11 mouse cellular contexts compared by ENCODE assay signal in the genomic region with DNA sequence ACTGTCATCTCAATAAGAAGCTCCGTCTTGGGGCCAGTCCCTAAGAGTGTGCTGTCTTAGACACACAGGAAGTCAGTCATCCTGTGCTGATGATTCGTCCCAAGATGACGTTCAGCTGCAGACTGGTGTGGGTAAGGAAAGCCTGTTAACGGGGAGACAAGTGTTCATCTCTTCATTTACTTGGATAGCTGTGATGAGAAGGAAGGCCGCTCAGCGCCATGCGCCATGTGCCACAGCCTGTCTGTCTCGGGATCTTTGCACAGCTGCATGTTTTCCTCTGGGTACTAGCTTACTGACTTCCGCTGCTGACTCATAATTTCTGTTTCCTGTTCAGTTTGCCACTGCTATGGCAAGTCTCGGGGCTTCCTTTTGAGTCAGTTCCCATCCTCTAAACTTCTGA. TPM values are rescaled to one million over a fixed set of nuclear protein-coding genes. Genes with fewer than 3 reads are reported as not detected.
DNase-seq lines count a peak whose midpoint lies in the region; ATAC-seq and TF ChIP-seq lines count a peak whose summit lies in the region.
"Had no signal": no experiment of that assay in that cellular context is flagged by ENCODE, and none has a peak within 500 bp of the region (broad histone marks: within the 10 kb centered on the region; RNA-seq: fewer than 3 reads in every experiment).

No protein-coding gene starts in this region.

- no peak for TF ChIP-seq CTCF in kidney, adult 2 months (conservative IDR thresholded peaks at IDR 0.05; ENCODE audit: insufficient read depth, insufficient read length, low read depth, low read length)

- H3K79me2 ChIP-seq in macrophage (ENCODE audit: inconsistent target): no peaks in the 10 kb centered on the region

- no peaks in the 10 kb centered on the region for H3K27me3 ChIP-seq in kidney, adult 2 months (replicated peaks; ENCODE audit: control insufficient read depth, insufficient read depth, low read length)
- no peaks in the 10 kb centered on the region for H3K27me3 ChIP-seq in heart, embryonic 12.5 days (replicated peaks)
- H3K27me3 ChIP-seq: Patski had no signal

- H3K4me2 ChIP-seq in heart, embryonic 12.5 days: no peak overlapping the region

- no peaks in the 10 kb centered on the region for H3K36me3 ChIP-seq in kidney, adult 2 months (ENCODE audit: control insufficient read depth, insufficient read depth, low read length)
- H3K36me3 ChIP-seq in heart, embryonic 12.5 days: no peaks in the 10 kb centered on the region
- no peaks in the 10 kb centered on the region for H3K36me3 ChIP-seq in macrophage (ENCODE audit: inconsistent target)

- H3K9me3 ChIP-seq in heart, embryonic 12.5 days (replicated peaks): no peaks in the 10 kb centered on the region

- no peaks in the 10 kb centered on the region for H3K4me1 ChIP-seq in kidney, adult 2 months (ENCODE audit: control insufficient read depth, insufficient read depth, low read length)
- H3K4me1 ChIP-seq in heart, embryonic 12.5 days (replicated peaks): peaks cover 16% of the 10 kb centered on the region

- H3K4me3 ChIP-seq in kidney, adult 2 months (ENCODE audit: insufficient read depth, low read depth, low read length): no peak overlapping the region
- no peak overlapping the region for H3K4me3 ChIP-seq in heart, embryonic 12.5 days
- H3K4me3 ChIP-seq in macrophage (ENCODE audit: inconsistent target): no peak overlapping the region
- H3K4me3 ChIP-seq: left cerebral cortex, adult 2 months; myocyte had no signal

- TF ChIP-seq POLR2A in kidney, adult 2 months (IDR thresholded peaks at IDR 0.05; ENCODE audit: low read depth, low read length): no peak

- DNase-seq in kidney, adult 2 months: peak; percentile 31
- no peak for DNase-seq in kidney, postnatal 25 days
- peak; percentile 70 for DNase-seq in thymus, postnatal 14 days
- no peak for DNase-seq in left cerebral cortex, adult 9 months (ENCODE audit: low spot score in 2 of 2)
- DNase-seq in testis, postnatal 10 days (ENCODE audit: low spot score): no peak
- DNase-seq in neural tube, embryonic 10.5 days (ENCODE audit: extremely low spot score, low spot score): no peak

- 69% methylated on average over 10 of the region's 10 CpGs for WGBS in kidney, adult 2 months
- 65% methylated on average over 10 of the region's 10 CpGs for WGBS in heart, embryonic 12.5 days
- 3% methylated on average over 10 of the region's 10 CpGs for WGBS in macrophage (ENCODE audit: missing documents)

- no peak overlapping the region for H3K9ac ChIP-seq in heart, embryonic 12.5 days

- ATAC-seq in heart, embryonic 12.5 days (ENCODE audit: insufficient number of reproducible peaks, low FRiP score): 0 out of 2 replicates have a peak, but pooled peaks have one; percentile 18
- ATAC-seq: Patski had no signal

- no peak overlapping the region; the same call in 1 of the 2 replicates for H3K27ac ChIP-seq in kidney, adult 2 months (ENCODE audit: insufficient read depth, low read depth, low read length)
- H3K27ac ChIP-seq in heart, embryonic 12.5 days (ENCODE audit: poor library complexity, severe bottlenecking): no peak overlapping the region
- H3K27ac ChIP-seq in macrophage: peak overlapping the region; percentile 89
- H3K27ac ChIP-seq: left cerebral cortex, adult 2 months had no signal

RNA-seq across cellular contexts. Expression of a gene that starts 23.7 kb away (rescaled TPM):
- 0.15 and 1.7 TPM in 2 replicates for polyA plus RNA-seq in kidney, adult 2 months (2012; rRNA removed)
- polyA plus RNA-seq in heart, embryonic 12.5 days (2016; fragmentation: Nextera tagmentation; extraction: Ambion mirVana): 40.9 and 46.9 TPM in 2 replicates
- total RNA-seq in macrophage (2018; cell fraction: chromatin; rRNA removed): 10 to 100 TPM in 4 of 26 experiments, 1 to 10 TPM in 19, under 1 TPM in 3; 0.33 to 18.8 (median 3.2) TPM
- 1 to 10 TPM in 21 of 26 experiments, under 1 TPM in 5; 0.58 to 6.6 (median 2.0) TPM for total RNA-seq in macrophage (2018; cell fraction: cytosol; rRNA removed)
- 10 to 100 TPM in 2 of 26 experiments, 1 to 10 TPM in 24; 1.1 to 15.7 (median 4.6) TPM for total RNA-seq in macrophage (2018; cell fraction: nucleus; rRNA removed)
- 0.73 to 3.1 TPM (median 0.89 TPM) in 3 replicates for polyA plus RNA-seq in macrophage (2018)

RNA-seq across cellular contexts. Expression of a gene that starts 49.3 kb away (rescaled TPM):
- 70.7 and 80.9 TPM in 2 replicates for polyA plus RNA-seq in kidney, adult 2 months (2012; rRNA removed)
- 48.5 and 49.6 TPM in 2 replicates for polyA plus RNA-seq in heart, embryonic 12.5 days (2016; fragmentation: Nextera tagmentation; extraction: Ambion mirVana)
- 100 to 1,000 TPM in 3 of 26 experiments, 10 to 100 TPM in 23; 24.2 to 198 (median 48.9) TPM for total RNA-seq in macrophage (2018; cell fraction: chromatin; rRNA removed)
- 100 to 1,000 TPM in 20 of 26 experiments, 10 to 100 TPM in 6; 69.0 to 524 (median 187) TPM for total RNA-seq in macrophage (2018; cell fraction: cytosol; rRNA removed)
- 100 to 1,000 TPM in 21 of 26 experiments, 10 to 100 TPM in 5; 65.3 to 260 (median 137) TPM for total RNA-seq in macrophage (2018; cell fraction: nucleus; rRNA removed)
- 47.4 to 105 TPM (median 66.6 TPM) in 3 replicates for polyA plus RNA-seq in macrophage (2018)

Comparison
In these comparisons a context has a peak if more than half of its experiments do, and no peak if none do; other contexts are left out.
1. DNase-seq: peak in kidney, adult 2 months (single experiment) and thymus, postnatal 14 days (single experiment); none in kidney, postnatal 25 days (0 of 2), left cerebral cortex, adult 9 months (0 of 2), testis, postnatal 10 days (single experiment) and neural tube, embryonic 10.5 days (single experiment).
2. RNA of a gene that starts 23.7 kb away (polyA plus RNA-seq): 40.9 to 46.9 TPM in heart, embryonic 12.5 days; 0.15 to 1.7 TPM in kidney, adult 2 months and 0.73 to 3.1 TPM in macrophage; every median in the first group is over 10 times any median in the second.